Mouse (Mus musculus) liver, postnatal 0 days (tissue): ENCODE measurements at regions not wholly inside any gene's neighbourhood (a gene's known extent, or its start where the extent isn't known, plus 50 kb on each side); places are given as distances from the start of the nearest gene placed in this dataset.

Source experiments
- CTCF ChIP-seq: sonication (generic); IDR thresholded peaks from 2 replicates; pipeline ENCODE4 v1.5.1; 2016; ENCODE audit warnings: antibody characterized with exemption, low read depth
- EP300 ChIP-seq: IDR thresholded peaks from 2 replicates; pipeline ENCODE4 v1.6.1; 2016; ENCODE audit warnings: antibody characterized with exemption, low read depth, mild to moderate bottlenecking

DNA sequence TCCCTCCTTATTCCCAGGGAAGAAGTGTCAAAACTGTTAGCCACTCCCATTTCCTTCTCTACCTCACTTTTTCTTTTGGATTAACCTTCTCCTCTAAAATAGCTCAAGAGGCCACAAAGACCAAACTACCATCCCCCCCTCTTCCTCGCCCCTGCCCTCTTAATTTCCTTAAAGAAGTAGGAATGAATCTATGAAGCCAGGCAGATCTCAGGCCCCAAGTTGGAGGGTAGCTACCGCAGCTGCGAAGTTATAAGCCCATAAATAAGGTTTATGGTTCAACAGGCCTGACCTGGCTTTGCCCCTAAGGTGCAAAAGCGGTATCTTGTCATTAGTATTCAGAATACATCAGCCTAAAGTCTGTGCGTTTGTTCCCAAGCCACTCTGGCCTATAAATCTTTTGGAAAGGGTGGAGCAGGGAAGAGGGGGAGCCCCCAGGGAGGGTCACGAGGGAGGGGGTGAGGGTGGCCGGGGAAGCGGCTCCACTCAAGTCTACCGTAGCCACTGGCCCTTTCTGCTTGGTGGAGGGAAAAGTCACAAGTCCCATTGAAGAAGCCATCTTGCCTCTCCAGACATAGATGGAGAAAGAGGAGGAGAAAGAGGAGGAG, 103.4 kb downstream of the Sox9 start:
- TF ChIP-seq CTCF (no peak), EP300 (no peak)
